Mouse (Mus musculus): ENCODE data around the gene Ubap1l.

- TF ChIP-seq CTCF (IDR thresholded peaks at IDR 0.05; ENCODE audit: extremely low read depth, insufficient read depth, low read length) (no peak), POLR2A (IDR thresholded peaks at IDR 0.05; ENCODE audit: extremely low read depth, insufficient read depth, low read length) (no peak)
These were observed 13.6 kb upstream of the Ubap1l start for GRCm38 (mm10) chr9:65347112-65347850.
